Mouse (Mus musculus): ENCODE measurements around the gene Gm49318.

The Gm49318 gene

DNA sequence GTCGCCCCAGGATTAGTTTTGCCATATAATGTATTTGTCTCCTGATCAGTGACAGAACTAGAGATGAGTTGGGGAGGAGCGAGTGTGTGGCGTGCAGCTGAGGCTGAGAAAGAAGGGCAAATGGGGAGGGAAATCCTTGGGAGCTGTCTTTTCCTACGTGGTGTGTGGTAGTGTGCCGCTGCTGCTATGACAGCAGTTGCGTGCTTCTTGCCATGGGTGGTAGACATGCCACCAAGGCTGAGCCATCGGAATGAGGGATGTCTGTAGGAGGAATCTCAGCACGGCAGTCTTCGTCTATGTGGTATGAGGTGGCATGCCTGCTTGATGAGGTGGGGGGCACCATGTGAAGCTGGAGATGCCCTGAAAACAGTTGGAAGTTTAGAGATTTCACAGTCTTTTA lies 40.7 kb downstream of the Gm49318 start:
- no peak for DNase-seq (ENCODE audit: low spot score in 2 of 2)

DNA sequence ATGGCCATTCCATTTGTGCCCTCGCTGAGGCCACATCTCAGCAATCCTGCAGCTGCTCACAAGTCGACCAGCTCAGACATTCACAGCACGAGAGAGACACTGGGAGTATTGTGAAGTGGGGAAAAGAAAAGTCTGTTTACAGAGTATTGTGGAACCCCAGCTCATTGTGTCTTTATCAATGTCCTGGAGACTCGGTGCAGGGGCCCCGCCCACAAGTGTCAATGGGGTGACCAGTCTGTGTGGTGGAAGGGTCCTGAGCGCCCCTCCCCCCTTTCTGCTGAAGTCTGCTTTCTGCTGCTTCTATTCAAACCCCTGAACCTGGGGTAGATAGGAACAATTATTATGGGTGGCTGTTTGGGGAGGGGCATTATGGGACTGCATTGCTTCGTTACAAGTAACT lies 42.6 kb downstream of the Gm49318 start:
- no peak for DNase-seq (ENCODE audit: low spot score in 2 of 2)

- DNase-seq (ENCODE audit: low spot score in 2 of 2): peak in 1 of 2 experiments; percentile 49
Observed at GRCm38 (mm10) chr9:22024592-22024991, 46.5 kb downstream of the Gm49318 start.

DNA sequence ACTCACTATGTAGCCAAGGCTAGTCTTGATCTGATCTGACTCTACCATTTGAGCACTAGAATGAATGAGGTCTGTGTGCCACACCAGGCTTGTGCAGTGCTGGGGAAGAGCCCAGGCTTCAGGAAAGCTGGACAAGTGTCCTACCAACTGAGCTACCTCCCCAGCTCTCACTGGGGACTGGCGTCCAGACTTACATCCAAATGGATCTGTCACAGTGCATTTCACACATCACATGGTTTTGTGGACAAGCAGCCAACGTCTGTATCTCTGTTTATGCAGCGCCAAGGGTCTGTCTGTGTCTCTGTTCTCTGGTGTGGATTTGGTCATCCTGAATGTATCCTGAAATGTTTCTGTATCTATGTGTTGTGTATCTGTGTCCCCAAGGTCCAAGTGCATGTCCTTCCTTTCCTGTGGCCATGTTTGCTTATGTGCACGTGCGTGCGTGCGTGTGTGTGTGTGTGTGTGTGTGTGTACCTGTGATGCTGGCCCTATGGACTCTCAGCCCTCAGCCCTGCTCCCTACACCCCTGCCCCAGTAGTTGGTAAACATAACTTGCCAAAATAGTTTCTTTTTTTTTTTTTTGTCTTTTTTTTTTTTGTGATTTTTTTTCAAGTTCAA lies 53.7 kb downstream of the Gm49318 start:
- DNase-seq (ENCODE audit: low spot score in 2 of 2): no peak

DNA sequence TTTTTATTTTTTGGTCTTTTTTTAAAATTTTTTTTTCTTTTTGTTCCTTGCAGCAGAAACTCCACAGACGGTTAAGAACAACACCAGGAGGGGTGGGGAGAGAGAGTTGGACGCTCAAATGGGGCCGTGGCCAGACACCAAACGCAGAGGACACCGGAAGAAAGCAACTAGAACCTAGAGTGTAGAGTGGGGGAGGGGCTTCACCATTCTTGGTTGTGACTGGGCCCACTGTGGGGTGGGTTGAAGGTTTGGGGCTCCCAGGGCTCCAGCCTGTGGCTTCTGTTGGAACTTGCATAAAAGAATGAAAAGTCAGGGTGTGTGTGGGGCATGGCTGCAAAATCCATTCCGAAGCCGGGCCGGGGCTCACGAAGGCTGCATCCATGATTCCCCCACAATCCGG lies 54.8 kb downstream of the Gm49318 start:
- no peak for DNase-seq (ENCODE audit: low spot score in 2 of 2)

GRCm38 (mm10) chr9:22012731-22013130 lies 58.3 kb downstream of the Gm49318 start:
- no peak for DNase-seq (ENCODE audit: low spot score in 2 of 2)

DNA sequence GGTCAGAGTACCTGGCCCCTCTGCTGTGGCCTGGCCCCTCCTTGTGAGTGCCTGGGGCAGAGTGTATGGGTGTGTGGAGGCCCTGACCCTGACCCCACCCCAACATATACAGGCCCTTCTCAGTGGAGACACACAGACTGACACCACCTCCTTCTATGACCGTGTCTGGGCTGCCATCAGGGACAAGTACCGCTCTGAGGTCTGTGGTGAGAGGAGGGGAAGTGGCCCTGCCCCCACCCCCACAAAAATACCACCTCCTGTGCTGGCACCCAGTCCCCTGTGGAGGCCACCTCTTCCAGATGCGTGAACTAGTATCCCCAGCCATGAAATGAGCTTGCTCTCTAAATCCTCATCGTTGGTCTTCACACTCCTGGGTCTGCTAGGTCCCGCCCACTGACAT lies 60.0 kb downstream of the Gm49318 start:
- DNase-seq (ENCODE audit: low spot score in 2 of 2): no peak

DNA sequence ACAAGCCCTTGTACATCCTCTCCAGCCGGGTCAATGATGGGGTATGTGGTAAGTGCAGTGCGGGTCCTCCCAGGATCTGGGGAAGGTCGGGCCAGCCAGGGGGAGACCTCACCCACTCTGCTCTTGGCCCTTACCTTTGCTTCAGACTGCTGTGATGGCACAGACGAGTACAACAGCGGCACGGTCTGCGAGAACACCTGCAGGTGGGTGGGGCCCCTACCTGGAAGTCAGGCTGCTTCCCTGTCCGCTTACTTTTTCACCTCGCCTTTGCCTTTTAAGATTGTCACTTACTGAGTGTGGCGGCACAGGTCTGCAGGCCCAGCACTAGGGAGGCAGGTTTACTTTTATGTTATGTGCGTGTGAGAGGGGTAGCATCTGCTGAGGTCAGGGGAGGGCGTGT lies 66.5 kb downstream of the Gm49318 start:
- no peak for DNase-seq (ENCODE audit: low spot score in 2 of 2)

- no peak for DNase-seq (ENCODE audit: low spot score in 2 of 2)
Observed at GRCm38 (mm10) chr9:22003163-22003554, 67.9 kb downstream of the Gm49318 start.

- DNase-seq (ENCODE audit: low spot score in 2 of 2): peak; percentile 99 to 100
Observed at GRCm38 (mm10) chr9:22002194-22003162, 68.6 kb downstream of the Gm49318 start, which contains the start of the genes Ccdc151 and Prkcsh. Gene Ccdc151 (minus strand): TSS chr9:22002634. Gene Prkcsh (plus strand): TSS chr9:22002806.

GRCm38 (mm10) chr9:22001633-22002032 lies 69.4 kb downstream of the Gm49318 start:
- DNase-seq (ENCODE audit: low spot score in 2 of 2): no peak

GRCm38 (mm10) chr9:22000296-22000695 lies 70.8 kb downstream of the Gm49318 start:
- DNase-seq (ENCODE audit: low spot score in 2 of 2): no peak

DNA sequence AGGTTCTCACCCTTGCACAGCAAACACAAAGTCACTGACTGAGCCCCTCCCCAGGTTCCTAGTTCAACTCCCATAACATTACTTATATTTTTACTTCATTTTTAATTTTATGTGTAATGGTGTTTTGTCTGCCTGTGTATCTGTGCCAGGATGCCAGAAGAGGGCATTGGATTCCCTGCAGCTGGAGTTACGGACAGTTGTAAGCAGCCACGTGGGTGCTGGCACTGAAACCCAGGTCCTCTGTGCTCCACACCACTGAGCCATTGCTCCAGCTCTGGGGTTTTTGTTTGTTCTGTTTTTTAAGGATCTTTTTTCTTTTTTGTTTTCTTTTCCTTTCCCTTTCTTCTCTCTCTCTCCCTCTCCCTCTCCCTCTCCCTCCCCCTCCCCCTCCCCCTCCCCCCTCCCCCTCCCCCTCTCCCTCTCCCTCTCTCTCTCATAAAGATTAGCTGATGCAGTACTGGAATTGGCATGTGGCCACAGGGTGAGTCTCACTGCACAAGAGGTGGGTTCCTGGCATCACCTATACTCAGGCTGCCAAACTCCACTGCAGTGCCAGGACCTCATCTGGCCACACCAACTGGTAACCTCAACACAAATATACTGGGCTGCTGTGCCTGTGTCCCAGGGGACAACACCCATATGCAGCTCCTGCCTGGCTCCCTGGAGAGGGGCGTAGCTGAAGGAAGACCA lies 74.7 kb downstream of the Gm49318 start:
- no peak for DNase-seq (ENCODE audit: low spot score in 2 of 2)

- DNase-seq (ENCODE audit: low spot score in 2 of 2): no peak
Observed at GRCm38 (mm10) chr9:21992227-21992626, 78.8 kb downstream of the Gm49318 start.

DNA sequence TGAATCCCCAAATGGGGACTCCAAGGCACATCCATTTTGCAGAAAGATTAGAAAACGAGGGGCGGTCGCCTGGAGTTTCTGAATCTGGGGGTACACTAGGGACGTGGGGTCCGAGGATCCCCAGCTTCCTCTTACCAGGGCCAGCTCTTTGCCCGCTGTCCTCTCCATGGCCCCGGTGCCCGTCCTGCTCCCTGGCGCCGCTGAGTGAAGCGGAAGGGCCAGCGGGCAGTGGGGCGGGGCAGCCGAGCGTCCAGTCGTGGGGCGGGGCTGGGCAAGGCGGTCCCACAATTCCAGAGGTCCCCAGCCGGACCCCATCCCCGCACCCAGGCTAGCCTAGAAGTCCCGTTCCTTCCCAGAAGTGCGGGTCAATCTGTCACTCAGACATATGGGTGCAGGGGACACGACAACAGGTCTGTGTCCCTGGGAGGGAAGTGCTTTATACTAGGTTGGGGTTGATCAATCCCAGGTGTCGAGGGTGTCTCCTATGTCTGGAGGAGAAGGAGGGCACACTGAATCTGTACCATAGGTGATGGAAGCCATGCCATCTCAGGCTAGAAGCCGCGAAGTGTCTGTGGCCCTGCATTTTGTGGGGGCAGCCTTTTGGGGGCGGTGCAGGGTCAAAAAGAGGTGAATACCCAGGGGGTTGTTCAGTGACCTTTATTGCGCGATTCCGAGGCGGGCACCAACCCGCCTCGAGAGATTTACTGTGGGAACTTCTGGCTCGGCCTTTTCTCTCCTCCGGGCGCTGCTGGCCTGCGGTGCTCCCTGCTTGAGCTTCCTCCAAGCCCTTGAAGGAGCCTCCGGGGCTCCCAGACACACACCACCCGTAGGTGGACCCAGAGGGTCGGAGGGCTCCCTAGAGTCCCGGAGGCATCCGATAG lies 81.6 kb downstream of the Gm49318 start, which contains the start of gene Rgl3:
Rgl3 (minus strand) TSS at position 217 of the 881 bp plus-strand sequence.
- no peak for DNase-seq (ENCODE audit: low spot score in 2 of 2)

DNA sequence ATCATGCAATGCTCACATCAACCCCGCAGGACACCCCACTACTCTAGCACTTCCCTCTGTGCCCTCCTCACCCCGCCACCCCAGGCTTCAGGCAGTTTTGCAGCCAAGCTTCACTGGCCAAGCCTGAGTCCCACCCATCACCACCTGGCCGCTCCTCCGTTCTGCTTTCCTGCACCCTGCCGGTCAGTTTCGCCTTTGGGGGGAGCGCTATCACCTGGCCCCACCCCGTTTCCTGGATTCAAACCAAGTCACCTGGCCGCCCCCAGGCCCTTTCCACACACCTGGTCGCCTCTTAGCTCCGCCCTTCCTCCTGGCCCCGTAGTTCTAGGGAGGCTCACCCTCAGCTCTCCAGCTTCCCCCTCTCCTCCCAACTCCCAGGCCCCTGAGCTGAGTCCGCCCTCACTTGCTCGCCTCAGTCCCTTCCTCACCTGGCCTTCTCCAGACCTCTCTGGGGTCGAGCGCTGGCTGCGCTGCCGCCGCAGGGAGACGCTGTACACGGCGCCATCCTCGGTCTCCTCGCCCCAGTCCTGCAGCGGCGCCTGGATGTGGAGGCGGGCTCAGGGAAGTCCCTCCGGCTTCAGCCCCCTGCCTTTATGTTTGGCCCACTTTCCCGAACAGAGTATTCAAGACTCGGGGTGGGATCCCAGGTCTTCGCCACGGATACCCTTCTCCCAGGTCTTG lies 82.5 kb downstream of the Gm49318 start:
- no peak for DNase-seq (ENCODE audit: low spot score in 2 of 2)

GRCm38 (mm10) chr9:21987592-21988342 lies 83.3 kb downstream of the Gm49318 start:
- DNase-seq (ENCODE audit: low spot score in 2 of 2): no peak
